Mouse (Mus musculus): ENCODE measurements at regions not wholly inside any gene's neighbourhood (a gene's known extent, or its start where the extent isn't known, plus 50 kb on each side); places are given as distances from the start of the nearest gene placed in this dataset.
A peak's percentile ranks its signal among the peaks of the same experiment; 100 is the strongest.

DNA sequence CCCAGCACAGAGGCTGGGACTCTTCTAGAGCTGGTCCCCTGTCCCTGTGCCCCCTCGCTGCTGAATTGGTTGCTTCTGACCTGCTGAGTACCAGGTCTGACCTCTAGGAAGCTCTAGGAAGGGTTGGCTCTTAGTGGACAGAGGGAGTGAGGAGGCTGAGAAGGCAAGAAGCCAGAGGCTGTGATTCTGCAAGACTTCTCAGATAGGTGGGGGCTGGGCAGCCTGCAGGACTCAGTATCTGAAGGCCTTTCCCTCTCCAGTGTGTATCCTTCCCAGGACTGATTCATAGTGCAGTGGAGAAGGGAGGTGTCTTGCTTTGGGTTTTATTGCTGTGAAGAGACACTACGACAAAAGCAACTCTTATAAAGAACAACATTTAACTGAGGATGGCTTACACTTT lies 106.6 kb downstream of the Olfm1 start:
- Histone ChIP-seq H3K4me2 (ENCODE audit: low read depth, low read length) (no peak overlapping the region), H3K27ac (ENCODE audit: low read depth) (no peak overlapping the region), H3K4me3 (ENCODE audit: low read depth, low read length) (no peak overlapping the region), H3K9me3 (ENCODE audit: low read length) (no peaks in the 10 kb centered on the region), H3K27me3 (ENCODE audit: insufficient read depth, low read length) (no peaks in the 10 kb centered on the region), H3K9ac (replicated peaks) (no peak overlapping the region), H3K4me1 (ENCODE audit: insufficient read depth) (no peaks in the 10 kb centered on the region), H3K36me3 (replicated peaks; ENCODE audit: insufficient read depth, low read length) (no peaks in the 10 kb centered on the region)
- ATAC-seq, result no peak
- no peak for DNase-seq
- TF ChIP-seq CTCF (IDR thresholded peaks at IDR 0.05; ENCODE audit: low read depth) (no peak), EP300 (IDR thresholded peaks at IDR 0.05; ENCODE audit: low read depth) (no peak)
- WGBS (ENCODE audit: insufficient replicate concordance), result 55% methylated on average over 2 of the region's 2 CpGs

DNA sequence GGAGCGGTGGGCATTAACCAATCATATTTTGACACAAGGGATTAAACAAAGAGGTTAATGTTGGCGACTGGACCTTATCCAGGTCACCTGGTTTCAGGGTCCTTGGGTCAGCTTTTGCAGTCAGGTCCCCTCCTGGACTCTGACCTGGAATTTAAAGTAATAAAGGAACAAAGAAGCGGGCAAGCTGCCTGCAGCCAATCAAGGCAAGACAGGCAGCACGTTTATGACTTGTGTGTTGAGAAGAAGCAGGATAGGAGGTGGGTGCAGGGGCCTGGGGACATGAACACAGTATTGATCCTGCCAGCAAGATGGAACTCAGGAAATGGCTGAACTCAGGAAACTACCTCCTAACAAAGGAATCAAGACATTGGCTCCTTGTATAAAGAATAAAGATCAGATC lies 108.5 kb downstream of the Olfm1 start:
- 52% methylated on average over 4 of the region's 4 CpGs for WGBS (ENCODE audit: insufficient replicate concordance)
- Histone ChIP-seq H3K4me2 (ENCODE audit: low read depth, low read length) (no peak overlapping the region), H3K4me1 (ENCODE audit: insufficient read depth) (no peaks in the 10 kb centered on the region), H3K4me3 (ENCODE audit: low read depth, low read length) (no peak overlapping the region), H3K36me3 (replicated peaks; ENCODE audit: insufficient read depth, low read length) (no peaks in the 10 kb centered on the region), H3K9me3 (ENCODE audit: low read length) (no peaks in the 10 kb centered on the region), H3K27ac (ENCODE audit: low read depth) (no peak overlapping the region), H3K27me3 (ENCODE audit: insufficient read depth, low read length) (no peaks in the 10 kb centered on the region), H3K9ac (replicated peaks) (no peak overlapping the region)
- DNase-seq, result no peak
- ATAC-seq, result no peak
- TF ChIP-seq CTCF (IDR thresholded peaks at IDR 0.05; ENCODE audit: low read depth) (no peak), EP300 (IDR thresholded peaks at IDR 0.05; ENCODE audit: low read depth) (no peak)

DNA sequence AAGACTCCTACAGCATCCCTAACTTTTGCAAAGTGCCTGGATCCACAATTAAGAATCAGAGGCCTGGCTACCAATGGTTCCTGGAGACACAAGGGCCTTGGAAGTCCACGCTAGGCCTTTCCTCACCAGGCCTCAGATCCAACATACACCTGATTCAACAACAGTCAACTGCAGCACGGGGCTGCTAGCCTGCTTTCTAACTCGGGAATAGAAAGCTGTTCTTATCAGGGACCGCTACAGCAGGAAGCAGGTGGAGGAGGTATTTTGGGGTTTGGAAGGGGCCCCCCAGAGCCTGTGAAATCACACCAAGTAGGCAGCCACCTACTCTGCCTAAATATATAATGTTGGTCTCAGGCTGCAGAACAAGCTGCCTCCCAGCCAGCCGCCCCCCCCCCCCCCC lies 111.1 kb downstream of the Olfm1 start:
- Histone ChIP-seq H3K4me1 (ENCODE audit: insufficient read depth) (no peaks in the 10 kb centered on the region), H3K36me3 (replicated peaks; ENCODE audit: insufficient read depth, low read length) (no peaks in the 10 kb centered on the region), H3K27ac (ENCODE audit: low read depth) (no peak overlapping the region), H3K4me3 (ENCODE audit: low read depth, low read length) (no peak overlapping the region), H3K4me2 (ENCODE audit: low read depth, low read length) (no peak overlapping the region), H3K27me3 (ENCODE audit: insufficient read depth, low read length) (no peaks in the 10 kb centered on the region), H3K9me3 (ENCODE audit: low read length) (no peaks in the 10 kb centered on the region), H3K9ac (replicated peaks) (no peak overlapping the region)
- WGBS (ENCODE audit: insufficient replicate concordance), result 61% methylated on average over 4 of the region's 5 CpGs
- no peak for DNase-seq
- TF ChIP-seq CTCF (IDR thresholded peaks at IDR 0.05; ENCODE audit: low read depth) (no peak), EP300 (IDR thresholded peaks at IDR 0.05; ENCODE audit: low read depth) (no peak)
- no peak for ATAC-seq

DNA sequence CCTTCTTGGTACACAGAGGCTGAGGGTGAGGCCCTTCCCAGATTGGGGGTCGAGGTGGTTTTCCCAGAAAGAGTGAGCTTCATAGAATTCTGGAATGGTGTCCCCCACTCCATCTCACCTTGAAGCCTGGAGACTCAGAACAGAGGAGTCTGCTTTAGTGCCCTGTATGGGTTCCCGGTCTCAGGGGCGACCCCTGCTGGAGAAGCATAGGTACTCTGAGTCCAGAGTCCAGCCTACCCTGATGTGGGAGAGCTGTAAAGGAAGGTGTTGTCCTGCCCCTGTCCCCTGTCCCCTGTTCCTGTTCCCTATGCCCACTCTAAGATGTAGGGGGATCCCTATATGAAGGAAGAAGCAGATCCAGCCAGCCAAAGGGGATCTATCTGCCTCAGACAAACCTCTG lies 111.9 kb downstream of the Olfm1 start:
- Histone ChIP-seq H3K9ac (replicated peaks) (no peak overlapping the region), H3K4me2 (ENCODE audit: low read depth, low read length) (no peak overlapping the region), H3K36me3 (replicated peaks; ENCODE audit: insufficient read depth, low read length) (no peaks in the 10 kb centered on the region), H3K27ac (ENCODE audit: low read depth) (no peak overlapping the region), H3K27me3 (ENCODE audit: insufficient read depth, low read length) (no peaks in the 10 kb centered on the region), H3K4me3 (ENCODE audit: low read depth, low read length) (no peak overlapping the region), H3K4me1 (ENCODE audit: insufficient read depth) (no peaks in the 10 kb centered on the region), H3K9me3 (ENCODE audit: low read length) (no peaks in the 10 kb centered on the region)
- WGBS (ENCODE audit: insufficient replicate concordance), result 10% methylated on average over 3 of the region's 3 CpGs
- ATAC-seq, result no peak
- peak; percentile 64 for DNase-seq
- TF ChIP-seq EP300 (IDR thresholded peaks at IDR 0.05; ENCODE audit: low read depth) (no peak), CTCF (IDR thresholded peaks at IDR 0.05; ENCODE audit: low read depth) (peak; percentile 82)

DNA sequence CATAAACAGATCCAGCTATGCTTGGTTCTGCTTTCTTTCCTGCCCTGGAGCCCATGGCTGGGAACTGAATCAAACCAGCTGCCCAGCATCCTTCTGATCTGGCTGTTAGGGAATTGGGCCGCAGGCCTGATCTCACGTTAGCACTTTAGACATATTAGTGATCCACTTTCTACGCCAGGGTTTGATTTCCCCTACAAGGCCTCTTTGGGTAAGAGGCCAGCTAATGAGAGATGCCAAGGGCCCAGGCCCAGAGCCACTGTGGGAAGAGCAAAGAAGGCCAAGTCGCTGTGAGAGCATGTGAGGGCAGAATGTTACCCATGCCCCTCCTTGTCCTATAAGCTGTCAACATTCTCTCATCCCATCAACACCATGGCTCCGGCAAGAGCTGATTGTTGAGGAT lies 116.3 kb downstream of the Olfm1 start:
- Histone ChIP-seq H3K4me2 (ENCODE audit: low read depth, low read length) (no peak overlapping the region), H3K27me3 (ENCODE audit: insufficient read depth, low read length) (no peaks in the 10 kb centered on the region), H3K9ac (replicated peaks) (no peak overlapping the region), H3K27ac (ENCODE audit: low read depth) (no peak overlapping the region), H3K9me3 (ENCODE audit: low read length) (no peaks in the 10 kb centered on the region), H3K36me3 (replicated peaks; ENCODE audit: insufficient read depth, low read length) (no peaks in the 10 kb centered on the region), H3K4me3 (ENCODE audit: low read depth, low read length) (no peak overlapping the region), H3K4me1 (ENCODE audit: insufficient read depth) (no peaks in the 10 kb centered on the region)
- no peak for ATAC-seq
- no peak for TF ChIP-seq EP300 (IDR thresholded peaks at IDR 0.05; ENCODE audit: low read depth)
- no peak for TF ChIP-seq CTCF (IDR thresholded peaks at IDR 0.05; ENCODE audit: low read depth)
- 83% methylated on average over 5 of the region's 5 CpGs for WGBS (ENCODE audit: insufficient replicate concordance)
- no peak for DNase-seq

DNA sequence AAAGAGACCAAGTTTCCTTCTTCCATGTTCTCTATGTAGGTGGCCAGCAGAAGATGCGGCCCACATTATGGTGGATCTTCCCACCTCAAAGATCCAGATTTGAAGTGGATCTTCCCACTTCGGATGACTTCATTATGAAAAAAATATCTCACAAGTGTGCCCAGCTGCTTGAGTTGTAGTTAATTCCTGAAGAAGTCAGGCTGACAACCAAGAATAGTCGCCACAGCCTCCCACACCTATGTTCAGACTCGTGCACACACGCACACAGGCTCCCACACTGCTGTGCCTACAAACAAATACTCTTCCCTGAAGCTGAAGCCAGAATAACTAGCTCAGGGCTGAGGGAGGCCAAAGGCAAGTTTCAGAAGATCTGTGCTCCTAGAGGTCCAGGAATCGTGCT lies 119.4 kb downstream of the Olfm1 start:
- H3K27me3 ChIP-seq (ENCODE audit: insufficient read depth, low read length), result 0 out of 2 replicates have a peak, but pooled peaks cover 3% of the 10 kb centered on the region
- no peaks in the 10 kb centered on the region for H3K36me3 ChIP-seq (replicated peaks; ENCODE audit: insufficient read depth, low read length)
- H3K9me3 ChIP-seq (ENCODE audit: low read length), result no peaks in the 10 kb centered on the region
- no peak overlapping the region for H3K9ac ChIP-seq (replicated peaks)
- H3K4me1 ChIP-seq (ENCODE audit: insufficient read depth), result no peaks in the 10 kb centered on the region
- ATAC-seq, result no peak
- H3K27ac ChIP-seq (ENCODE audit: low read depth), result no peak overlapping the region
- no peak for DNase-seq
- no peak overlapping the region for H3K4me2 ChIP-seq (ENCODE audit: low read depth, low read length)
- H3K4me3 ChIP-seq (ENCODE audit: low read depth, low read length), result no peak overlapping the region
- 75% methylated on average over 6 of the region's 6 CpGs for WGBS (ENCODE audit: insufficient replicate concordance)
- TF ChIP-seq CTCF (IDR thresholded peaks at IDR 0.05; ENCODE audit: low read depth) (no peak), EP300 (IDR thresholded peaks at IDR 0.05; ENCODE audit: low read depth) (no peak)

DNA sequence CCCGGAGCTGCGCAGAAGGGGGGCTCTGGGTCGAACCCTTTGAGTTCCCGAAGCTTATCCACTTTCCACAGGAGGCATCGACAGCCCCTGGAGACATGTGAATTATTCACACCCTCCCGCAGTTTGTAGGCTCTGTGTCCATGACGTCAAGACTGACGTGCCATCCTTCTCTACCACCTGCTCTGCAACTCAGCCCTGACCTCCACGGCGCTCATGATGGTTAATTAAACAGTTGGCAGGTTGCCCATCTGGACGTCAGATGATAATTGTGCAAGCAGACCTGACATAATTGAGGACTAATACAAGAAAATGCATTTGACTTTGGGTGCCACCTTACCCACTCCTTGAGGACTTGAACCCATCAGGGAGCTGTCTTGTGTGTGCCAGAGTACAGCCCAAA lies 121.1 kb upstream of the Ppp1r26 start:
- H3K36me3 ChIP-seq (replicated peaks; ENCODE audit: insufficient read depth, low read length), result no peaks in the 10 kb centered on the region
- 67% methylated on average over 11 of the region's 11 CpGs for WGBS (ENCODE audit: insufficient replicate concordance)
- H3K9me3 ChIP-seq (ENCODE audit: low read length), result no peaks in the 10 kb centered on the region
- DNase-seq (no peak), ATAC-seq (no peak)
- H3K4me3 ChIP-seq (ENCODE audit: low read depth, low read length), result no peak overlapping the region
- no peak for TF ChIP-seq EP300 (IDR thresholded peaks at IDR 0.05; ENCODE audit: low read depth)
- no peak for TF ChIP-seq CTCF (IDR thresholded peaks at IDR 0.05; ENCODE audit: low read depth)
- no peak overlapping the region for H3K9ac ChIP-seq (replicated peaks)
- H3K27ac ChIP-seq (ENCODE audit: low read depth), result no peak overlapping the region
- H3K27me3 ChIP-seq (ENCODE audit: insufficient read depth, low read length), result no peaks in the 10 kb centered on the region
- H3K4me2 ChIP-seq (ENCODE audit: low read depth, low read length), result no peak overlapping the region
- no peaks in the 10 kb centered on the region for H3K4me1 ChIP-seq (ENCODE audit: insufficient read depth)
